Comparison of ENCODE assay signal across 23 mouse cellular contexts in genomic region chr11:50592892-50593553, GRCm38 (mm10). TPM values are rescaled to one million over a fixed set of nuclear protein-coding genes. Genes with fewer than 3 reads are reported as not detected.
DNase-seq lines count a peak whose midpoint lies in the region; ATAC-seq lines count a peak whose summit lies in the region.
"Had no signal": no experiment of that assay in that cellular context is flagged by ENCODE, and none has a peak within 500 bp of the region (broad histone marks: within the 10 kb centered on the region; RNA-seq: fewer than 3 reads in every experiment).

No protein-coding gene starts in this region.

- H3K4me2 ChIP-seq in midbrain, embryonic 13.5 days (replicated peaks), result no peak overlapping the region
- no peak overlapping the region for H3K4me2 ChIP-seq in hindbrain, embryonic 16.5 days (ENCODE audit: low read length)
- H3K4me2 ChIP-seq: limb, embryonic 12.5 days; liver, embryonic 12.5 days; stomach, embryonic 15.5 days had no signal

- no peaks in the 10 kb centered on the region for H3K36me3 ChIP-seq in midbrain, embryonic 13.5 days
- no peaks in the 10 kb centered on the region for H3K36me3 ChIP-seq in midbrain, embryonic 10.5 days
- H3K36me3 ChIP-seq in embryonic facial prominence, embryonic 10.5 days (replicated peaks), result no peaks in the 10 kb centered on the region
- no peaks in the 10 kb centered on the region for H3K36me3 ChIP-seq in hindbrain, embryonic 10.5 days
- no peaks in the 10 kb centered on the region for H3K36me3 ChIP-seq in hindbrain, embryonic 16.5 days (ENCODE audit: control insufficient read depth, insufficient read depth, low read length)
- H3K36me3 ChIP-seq: limb, embryonic 12.5 days; liver, embryonic 12.5 days; stomach, embryonic 15.5 days had no signal

- H3K27me3 ChIP-seq in midbrain, embryonic 13.5 days, result no peaks in the 10 kb centered on the region
- H3K27me3 ChIP-seq in midbrain, embryonic 10.5 days (ENCODE audit: low read depth, poor library complexity, severe bottlenecking), result peaks cover 5% of the 10 kb centered on the region; the same call in 1 of the 2 replicates
- H3K27me3 ChIP-seq in embryonic facial prominence, embryonic 10.5 days (replicated peaks; ENCODE audit: low read depth, poor library complexity, severe bottlenecking), result peaks cover 3% of the 10 kb centered on the region; the same call in 1 of the 2 replicates
- H3K27me3 ChIP-seq in hindbrain, embryonic 10.5 days (ENCODE audit: insufficient read depth, poor library complexity, severe bottlenecking), result peaks cover 3% of the 10 kb centered on the region; the same call in 1 of the 2 replicates
- no peaks in the 10 kb centered on the region for H3K27me3 ChIP-seq in hindbrain, embryonic 16.5 days (replicated peaks; ENCODE audit: control insufficient read depth, insufficient read depth, low read length)
- H3K27me3 ChIP-seq: stomach, embryonic 15.5 days had no signal

- H3K4me3 ChIP-seq in midbrain, embryonic 13.5 days (replicated peaks), result no peak overlapping the region
- no peak overlapping the region for H3K4me3 ChIP-seq in midbrain, embryonic 10.5 days
- no peak overlapping the region for H3K4me3 ChIP-seq in embryonic facial prominence, embryonic 10.5 days
- H3K4me3 ChIP-seq in hindbrain, embryonic 10.5 days, result no peak overlapping the region
- H3K4me3 ChIP-seq in hindbrain, embryonic 16.5 days (ENCODE audit: low read length), result no peak overlapping the region
- H3K4me3 ChIP-seq: heart, adult 2 months; layer of hippocampus, adult 2 months; limb, embryonic 12.5 days; liver, embryonic 12.5 days; stomach, embryonic 15.5 days had no signal

- 0 out of 2 replicates have a peak overlapping the region, but pooled peaks have one; percentile 6 for H3K9ac ChIP-seq in midbrain, embryonic 13.5 days (replicated peaks)
- peak overlapping the region; percentile 4; the same call in 1 of the 2 replicates for H3K9ac ChIP-seq in hindbrain, embryonic 16.5 days (ENCODE audit: low read depth, low read length)
- H3K9ac ChIP-seq: limb, embryonic 12.5 days; liver, embryonic 12.5 days; stomach, embryonic 15.5 days had no signal

- H3K4me1 ChIP-seq in midbrain, embryonic 13.5 days (replicated peaks), result no peaks in the 10 kb centered on the region
- H3K4me1 ChIP-seq in midbrain, embryonic 10.5 days, result no peaks in the 10 kb centered on the region
- H3K4me1 ChIP-seq in embryonic facial prominence, embryonic 10.5 days, result peaks cover 21% of the 10 kb centered on the region
- peaks cover 6% of the 10 kb centered on the region; the same call in 1 of the 2 replicates for H3K4me1 ChIP-seq in hindbrain, embryonic 10.5 days (replicated peaks)
- H3K4me1 ChIP-seq in hindbrain, embryonic 16.5 days (ENCODE audit: control insufficient read depth, insufficient read depth, low read depth, low read length), result no peaks in the 10 kb centered on the region; the same call in 1 of the 2 replicates
- H3K4me1 ChIP-seq: limb, embryonic 12.5 days; liver, embryonic 12.5 days; stomach, embryonic 15.5 days had no signal

- ATAC-seq in midbrain, embryonic 13.5 days, result no peak
- peak; percentile 48 for ATAC-seq in hindbrain, embryonic 16.5 days
- ATAC-seq in CD4-positive, CD25-positive, alpha-beta regulatory T cell, adult 4 months, result no peak
- ATAC-seq: activated CD4-positive, CD25-positive, alpha-beta regulatory T cell, adult 4 months; liver, embryonic 12.5 days had no signal

- no peak for DNase-seq in midbrain, embryonic 10.5 days (ENCODE audit: low spot score)
- DNase-seq in embryonic facial prominence, embryonic 10.5 days (ENCODE audit: low spot score), result no peak
- peak; percentile 5 for DNase-seq in hindbrain, embryonic 10.5 days (ENCODE audit: low spot score)
- no peak for DNase-seq in heart, adult 18-20 months
- DNase-seq: adrenal gland, postnatal 10 days; cerebellum, adult 9-10 months; gastrocnemius, postnatal 25 days; heart, adult 2 months; heart, postnatal 36 days; kidney, adult 2 months; kidney, postnatal 14 days; layer of hippocampus, postnatal 36 days; lung, adult 18-20 months; thymus, postnatal 25 days had no signal

- 0 out of 2 replicates have a peak overlapping the region, but pooled peaks have one; percentile 30 for H3K27ac ChIP-seq in midbrain, embryonic 13.5 days
- no peak overlapping the region; the same call in 1 of the 2 replicates for H3K27ac ChIP-seq in midbrain, embryonic 10.5 days (replicated peaks)
- H3K27ac ChIP-seq in embryonic facial prominence, embryonic 10.5 days (replicated peaks), result peak overlapping the region; percentile 44
- H3K27ac ChIP-seq in hindbrain, embryonic 10.5 days, result no peak overlapping the region; the same call in 1 of the 2 replicates
- no peak overlapping the region for H3K27ac ChIP-seq in hindbrain, embryonic 16.5 days (ENCODE audit: low read depth, low read length)
- H3K27ac ChIP-seq: heart, adult 2 months; layer of hippocampus, adult 2 months; limb, embryonic 12.5 days; liver, embryonic 12.5 days; stomach, embryonic 15.5 days had no signal

- no peaks in the 10 kb centered on the region for H3K9me3 ChIP-seq in midbrain, embryonic 13.5 days
- no peaks in the 10 kb centered on the region for H3K9me3 ChIP-seq in midbrain, embryonic 10.5 days (replicated peaks)
- H3K9me3 ChIP-seq in embryonic facial prominence, embryonic 10.5 days, result no peaks in the 10 kb centered on the region
- no peaks in the 10 kb centered on the region for H3K9me3 ChIP-seq in hindbrain, embryonic 10.5 days
- no peaks in the 10 kb centered on the region for H3K9me3 ChIP-seq in hindbrain, embryonic 16.5 days (ENCODE audit: control insufficient read depth, low read length)
- H3K9me3 ChIP-seq: limb, embryonic 12.5 days; liver, embryonic 12.5 days; stomach, embryonic 15.5 days had no signal

- 80% methylated on average over 16 of the region's 16 CpGs for WGBS in midbrain, embryonic 13.5 days
- 80% methylated on average over 16 of the region's 16 CpGs for WGBS in midbrain, embryonic 10.5 days
- WGBS in embryonic facial prominence, embryonic 10.5 days, result 74% methylated on average over 16 of the region's 16 CpGs
- WGBS in hindbrain, embryonic 10.5 days, result 79% methylated on average over 16 of the region's 16 CpGs
- WGBS in hindbrain, embryonic 16.5 days, result 55% methylated on average over 16 of the region's 16 CpGs

RNA-seq across cellular contexts. Expression of gene Adamts2, which starts 8.9 kb away (rescaled TPM):
- 1.6 and 1.9 TPM in 2 replicates for polyA plus RNA-seq in midbrain, embryonic 13.5 days (2015; fragmentation: Nextera tagmentation; extraction: Ambion mirVana)
- polyA plus RNA-seq in midbrain, embryonic 10.5 days (2016; fragmentation: Nextera tagmentation; extraction: Ambion mirVana), result 0.41 and 1.0 TPM in 2 replicates
- polyA plus RNA-seq in embryonic facial prominence, embryonic 10.5 days (2016; fragmentation: Nextera tagmentation; extraction: Ambion mirVana), result 0.74 and 1.4 TPM in 2 replicates
- polyA plus RNA-seq in hindbrain, embryonic 10.5 days (2016; fragmentation: Nextera tagmentation; extraction: Ambion mirVana), result 1.3 and 2.8 TPM in 2 replicates
- 4.7 and 5.3 TPM in 2 replicates for polyA plus RNA-seq in hindbrain, embryonic 16.5 days (2015; fragmentation: Nextera tagmentation; extraction: Ambion mirVana)
- total RNA-seq in heart, adult 18-20 months (2021), result 1 to 10 TPM; 7.3 to 8.2 TPM
- not detected for polyA plus RNA-seq in CD4-positive, CD25-positive, alpha-beta regulatory T cell, adult 4 months (2017; shearing (Covaris generic))
- total RNA-seq: common myeloid progenitor, adult 5-6 weeks had no signal
- polyA plus RNA-seq: activated CD4-positive, CD25-positive, alpha-beta regulatory T cell, adult 4 months had no signal

Comparison
In these comparisons a context has a peak if more than half of its experiments do, and no peak if none do; other contexts are left out.
1. H3K27ac ChIP-seq: peak in midbrain, embryonic 13.5 days (single experiment) and embryonic facial prominence, embryonic 10.5 days (single experiment); none in midbrain, embryonic 10.5 days (single experiment), hindbrain, embryonic 10.5 days (single experiment) and hindbrain, embryonic 16.5 days (single experiment).